Comparison of ENCODE assay signal across 18 mouse cellular contexts in the genomic region with DNA sequence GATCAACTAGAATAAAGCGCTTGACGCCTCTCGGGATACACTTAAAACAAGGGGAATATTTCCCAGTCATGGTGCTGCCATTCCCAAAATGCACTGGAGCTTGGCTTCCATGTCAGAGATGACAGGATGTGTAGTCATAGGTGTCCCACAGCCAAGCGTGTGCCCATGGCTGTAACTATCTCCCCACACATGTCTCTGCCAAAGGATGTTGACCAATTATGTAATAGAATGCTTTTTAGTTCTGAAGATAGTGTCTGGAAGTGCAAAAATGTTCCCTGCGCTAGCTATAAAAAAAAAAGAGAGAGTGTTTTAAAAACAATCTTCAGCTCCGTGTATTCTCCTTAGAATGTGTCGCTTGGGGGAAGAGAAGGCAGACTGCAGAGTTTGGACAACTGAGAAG. TPM values are rescaled to one million over a fixed set of nuclear protein-coding genes. Genes with fewer than 3 reads are reported as not detected.
DNase-seq lines count a peak whose midpoint lies in the region; ATAC-seq lines count a peak whose summit lies in the region.
"Had no signal": no experiment of that assay in that cellular context is flagged by ENCODE, and none has a peak within 500 bp of the region (broad histone marks: within the 10 kb centered on the region; RNA-seq: fewer than 3 reads in every experiment).

No protein-coding gene starts in this region.

- DNase-seq in layer of hippocampus, adult 9-11 months: peak; percentile 18
- no peak for DNase-seq in layer of hippocampus, postnatal 10 days (ENCODE audit: low spot score in 2 of 2)
- DNase-seq in right cerebral cortex, adult 2 months (ENCODE audit: low spot score in 2 of 2): peak; percentile 28 to 48
- DNase-seq in right cerebral cortex, postnatal 10 days (ENCODE audit: low spot score in 2 of 2): no peak
- peak; percentile 16 to 76 for DNase-seq in left cerebral cortex, postnatal 14 days (ENCODE audit: low spot score in 2 of 2)
- DNase-seq in heart, postnatal 25 days (ENCODE audit: low spot score): no peak
- DNase-seq: adrenal gland, adult 2 months; cerebellum, adult 9-10 months; heart, postnatal 36 days; kidney, adult 11 months; kidney, postnatal 4 days; liver; thymus, postnatal 4 days had no signal

- ATAC-seq in cerebellum, adult (ENCODE audit: insufficient number of reproducible peaks, low FRiP score, low TSS enrichment): no peak
- ATAC-seq: forebrain, embryonic 13.5 days had no signal

- intact Hi-C loops in left cerebral cortex, postnatal 14 days (cut with DNase I): no loop called here
- intact Hi-C loops in heart, postnatal 25 days (cut with DNase I): no loop called here

RNA-seq across cellular contexts. Expression of a gene that starts 36.1 kb away (rescaled TPM):
- 10 to 100 TPM; 17.2 to 17.5 TPM for total RNA-seq in layer of hippocampus, postnatal 10 days (2021)
- total RNA-seq in left cerebral cortex, postnatal 14 days (2021): 10 to 100 TPM; 25.8 to 26.4 TPM
- total RNA-seq in heart, postnatal 25 days (2021): 1 to 10 TPM; 1.5 to 2.2 TPM
- total RNA-seq: gastrocnemius, adult 18-20 months; megakaryocyte progenitor cell, adult 5-6 weeks; MEL had no signal

Comparison
In these comparisons a context has a peak if more than half of its experiments do, and no peak if none do; other contexts are left out.
1. DNase-seq: peak in layer of hippocampus, adult 9-11 months (single experiment), right cerebral cortex, adult 2 months (2 of 2) and left cerebral cortex, postnatal 14 days (2 of 2); none in layer of hippocampus, postnatal 10 days (0 of 2), right cerebral cortex, postnatal 10 days (0 of 2) and heart, postnatal 25 days (single experiment).
2. RNA of a gene that starts 36.1 kb away (total RNA-seq): 25.8 to 26.4 TPM in left cerebral cortex, postnatal 14 days and 17.2 to 17.5 TPM in layer of hippocampus, postnatal 10 days; 1.5 to 2.2 TPM in heart, postnatal 25 days; every median in the first group is over 4 times any median in the second.